Mouse (Mus musculus): ENCODE results near the gene Ttc27. TPM values are rescaled to one million over a fixed set of nuclear protein-coding genes. Genes with fewer than 3 reads are reported as not detected.
A peak's percentile ranks its signal among the peaks of the same experiment; 100 is the strongest.
"Not testable (repeated sequence)": the region's sequence is repeated elsewhere in the genome, so short reads cannot be mapped to it uniquely, and the experiment has no call there.

The Ttc27 gene
- 10 to 100 TPM; 21.9 to 29.4 TPM for total RNA-seq (2021)
- long read RNA-seq, experiment 1, transcript Ttc27-201 (20 exons, 2,838 nt) = major isoform, 8 of 15 reads
- long read RNA-seq, experiment 1, partial matches to known transcripts = 1 of 15 reads
- long read RNA-seq, experiment 1, other reads (novel, unspliced or antisense) = 3 of 15 reads
- long read RNA-seq, experiment 2, partial matches to known transcripts = 0 of 3 reads
- long read RNA-seq, experiment 2, other reads (novel, unspliced or antisense) = 0 of 3 reads

- H3K4me3 ChIP-seq = peak within 1 kb of the TSS; percentile 93
- peak; percentile 94 to 97 for DNase-seq (ENCODE audit: extremely low spot score in 1 of 2, low spot score in 2 of 2)
- no peak for TF ChIP-seq CTCF (IDR thresholded peaks at IDR 0.05)
- intact Hi-C loops (cut with DNase I) = loop anchor here (5.0 kb wide), 1 partner anchor 320 kb away; the partner anchor contains the start of gene Slc30a6
- H3K27ac ChIP-seq = peak within 1 kb of the TSS; percentile 80
Measured at GRCm38 (mm10) chr17:74717618-74718151, at the start of gene Ttc27. Ttc27 (plus strand) TSS chr17:74717732.

- TF ChIP-seq CTCF (IDR thresholded peaks at IDR 0.05) = no peak
- no peak for DNase-seq (ENCODE audit: extremely low spot score in 1 of 2, low spot score in 2 of 2)
- intact Hi-C loops (cut with DNase I) = no loop called here
- Histone ChIP-seq H3K27ac (no peak overlapping the region), H3K4me3 (no peak overlapping the region)
Measured at GRCm38 (mm10) chr17:74668010-74668409, 49.5 kb upstream of the Ttc27 start.

- intact Hi-C loops (cut with DNase I) = loop anchor here (10.0 kb wide), 1 partner anchor 865 kb away; no protein-coding TSS in a partner anchor
- H3K27ac ChIP-seq = no peak overlapping the region
- no peak overlapping the region for H3K4me3 ChIP-seq
- TF ChIP-seq CTCF (IDR thresholded peaks at IDR 0.05) = no peak
- no peak for DNase-seq (ENCODE audit: extremely low spot score in 1 of 2, low spot score in 2 of 2)
Measured at GRCm38 (mm10) chr17:74670031-74670430, 47.5 kb upstream of the Ttc27 start.

- H3K4me3 ChIP-seq = no peak overlapping the region
- TF ChIP-seq CTCF (IDR thresholded peaks at IDR 0.05) = no peak
- no peak overlapping the region for H3K27ac ChIP-seq
- intact Hi-C loops (cut with DNase I) = loop anchor here (10.0 kb wide), 1 partner anchor 862 kb away; no protein-coding TSS in a partner anchor
- DNase-seq (ENCODE audit: extremely low spot score in 1 of 2, low spot score in 2 of 2) = no peak
Measured at GRCm38 (mm10) chr17:74672446-74672845, 45.1 kb upstream of the Ttc27 start.

GRCm38 (mm10) chr17:74673251-74673650 lies 44.3 kb upstream of the Ttc27 start:
- H3K27ac ChIP-seq = no peak overlapping the region
- DNase-seq (ENCODE audit: extremely low spot score in 1 of 2, low spot score in 2 of 2) = no peak

GRCm38 (mm10) chr17:74678061-74678460 lies 39.5 kb upstream of the Ttc27 start:
- intact Hi-C loops (cut with DNase I) = loop anchor here (10.0 kb wide), 1 partner anchor 857 kb away; no protein-coding TSS in a partner anchor
- Histone ChIP-seq H3K27ac (no peak overlapping the region), H3K4me3 (no peak overlapping the region)
- no peak for TF ChIP-seq CTCF (IDR thresholded peaks at IDR 0.05)
- DNase-seq (ENCODE audit: extremely low spot score in 1 of 2, low spot score in 2 of 2) = no peak

More at GRCm38 (mm10) chr17:74673251-74673650, 44.3 kb upstream of the Ttc27 start:
- intact Hi-C loops (cut with DNase I) = loop anchor here (1.0 to 10.0 kb wide), 2 partner anchors 414 to 862 kb away; no protein-coding TSS in a partner anchor
- no peak overlapping the region for H3K4me3 ChIP-seq
- peak; percentile 81 for TF ChIP-seq CTCF (IDR thresholded peaks at IDR 0.05)

- intact Hi-C loops (cut with DNase I) = no loop called here
- TF ChIP-seq CTCF (IDR thresholded peaks at IDR 0.05) = no peak
- no peak overlapping the region for H3K27ac ChIP-seq
- no peak overlapping the region for H3K4me3 ChIP-seq
- no peak for DNase-seq (ENCODE audit: extremely low spot score in 1 of 2, low spot score in 2 of 2)
Measured at GRCm38 (mm10) chr17:74684927-74685326, 32.6 kb upstream of the Ttc27 start.

- intact Hi-C loops (cut with DNase I) = no loop called here
- no peak for DNase-seq (ENCODE audit: extremely low spot score in 1 of 2, low spot score in 2 of 2)
- TF ChIP-seq CTCF (IDR thresholded peaks at IDR 0.05) = no peak
- Histone ChIP-seq H3K27ac (no peak overlapping the region), H3K4me3 (no peak overlapping the region)
Measured at GRCm38 (mm10) chr17:74688555-74688954, 29.0 kb upstream of the Ttc27 start.

- Histone ChIP-seq H3K27ac (no peak overlapping the region), H3K4me3 (no peak overlapping the region)
- intact Hi-C loops (cut with DNase I) = no loop called here
- TF ChIP-seq CTCF (IDR thresholded peaks at IDR 0.05) = no peak
- DNase-seq (ENCODE audit: extremely low spot score in 1 of 2, low spot score in 2 of 2) = no peak
Measured at GRCm38 (mm10) chr17:74689406-74689805, 28.1 kb upstream of the Ttc27 start.

GRCm38 (mm10) chr17:74701661-74702060 lies 15.9 kb upstream of the Ttc27 start:
- intact Hi-C loops (cut with DNase I); H3K27ac ChIP-seq; H3K4me3 ChIP-seq; DNase-seq (ENCODE audit: extremely low spot score in 1 of 2, low spot score in 2 of 2): not testable (repeated sequence)

GRCm38 (mm10) chr17:74705480-74705879 lies 12.1 kb upstream of the Ttc27 start:
- H3K27ac ChIP-seq = no peak overlapping the region
- no peak for DNase-seq (ENCODE audit: extremely low spot score in 1 of 2, low spot score in 2 of 2)
- no peak for TF ChIP-seq CTCF (IDR thresholded peaks at IDR 0.05)
- intact Hi-C loops (cut with DNase I) = no loop called here
- H3K4me3 ChIP-seq = no peak overlapping the region

- TF ChIP-seq CTCF (IDR thresholded peaks at IDR 0.05) = no peak
Measured at GRCm38 (mm10) chr17:74706593-74706992, 10.9 kb upstream of the Ttc27 start.

More at GRCm38 (mm10) chr17:74706593-74706992, 10.9 kb upstream of the Ttc27 start:
- Histone ChIP-seq H3K27ac (no peak overlapping the region), H3K4me3 (no peak overlapping the region)
- no peak for DNase-seq (ENCODE audit: extremely low spot score in 1 of 2, low spot score in 2 of 2)
- intact Hi-C loops (cut with DNase I) = no loop called here

Measured in left cerebral cortex, adult 2 months (tissue).